In genomic region chr2:70830683-70831082, GRCm38 (mm10) we compare ENCODE assay signal across 18 mouse cellular contexts. TPM values are rescaled to one million over a fixed set of nuclear protein-coding genes. Genes with fewer than 3 reads are reported as not detected.
DNase-seq lines count a peak whose midpoint lies in the region; ATAC-seq and TF ChIP-seq lines count a peak whose summit lies in the region.
"Had no signal": no experiment of that assay in that cellular context is flagged by ENCODE, and none has a peak within 500 bp of the region (broad histone marks: within the 10 kb centered on the region; RNA-seq: fewer than 3 reads in every experiment).

No protein-coding gene starts in this region.

- WGBS in liver, embryonic 15.5 days (ENCODE audit: insufficient replicate concordance) = 21% methylated on average over 2 of the region's 2 CpGs
- WGBS in midbrain, embryonic 10.5 days = 60% methylated on average over 2 of the region's 2 CpGs

- H3K36me3 ChIP-seq in G1E (replicated peaks) = no peaks in the 10 kb centered on the region
- H3K36me3 ChIP-seq in liver, embryonic 15.5 days (replicated peaks) = no peaks in the 10 kb centered on the region
- H3K36me3 ChIP-seq in midbrain, embryonic 10.5 days = no peaks in the 10 kb centered on the region
- H3K36me3 ChIP-seq: embryonic facial prominence, embryonic 10.5 days; hindbrain, embryonic 13.5 days; limb, embryonic 10.5 days had no signal

- DNase-seq in ES-CJ7 (ENCODE audit: low read depth, low spot score) (peak; percentile 86), G1E (ENCODE audit: low spot score) (no peak)
- no peak for DNase-seq in midbrain, embryonic 10.5 days (ENCODE audit: low spot score)
- DNase-seq in ovary, postnatal 14 days (ENCODE audit: low spot score) = no peak
- DNase-seq in adrenal gland, postnatal 10 days = no peak
- DNase-seq: cerebellum, postnatal 25 days; heart, adult 18-20 months; heart, postnatal 10 days; layer of hippocampus, postnatal 36 days; lung, adult 2 months; lung, postnatal 36 days had no signal

- peak; percentile 72 for ATAC-seq in G1E (ENCODE audit: extremely low read depth, insufficient number of reproducible peaks, low FRiP score, poor library complexity, severe bottlenecking)
- peak; percentile 32; the same call in 1 of the 2 replicates for ATAC-seq in erythroblast, adult 5-6 weeks (replicated peaks; ENCODE audit: low FRiP score, poor library complexity, severe bottlenecking)
- ATAC-seq in liver, embryonic 15.5 days (ENCODE audit: insufficient read depth) = peak; percentile 32; the same call in 1 of the 2 replicates
- ATAC-seq: activated CD4-positive, CD25-positive, alpha-beta regulatory T cell, adult 4 months; forebrain, embryonic 16.5 days had no signal

- H3K9ac ChIP-seq in liver, embryonic 15.5 days = no peak overlapping the region
- H3K9ac ChIP-seq: hindbrain, embryonic 13.5 days had no signal

- peak overlapping the region; percentile 33 for H3K4me2 ChIP-seq in liver, embryonic 15.5 days
- H3K4me2 ChIP-seq: hindbrain, embryonic 13.5 days had no signal

- H3K4me3 ChIP-seq in G1E (ENCODE audit: low read depth, low read length) = no peak overlapping the region; the same call in 1 of the 2 replicates
- no peak overlapping the region for H3K4me3 ChIP-seq in liver, embryonic 15.5 days (replicated peaks)
- H3K4me3 ChIP-seq in midbrain, embryonic 10.5 days = no peak overlapping the region
- H3K4me3 ChIP-seq: embryonic facial prominence, embryonic 10.5 days; hindbrain, embryonic 13.5 days; limb, embryonic 10.5 days had no signal

- peaks cover 60% of the 10 kb centered on the region for H3K4me1 ChIP-seq in G1E (ENCODE audit: insufficient read depth, low read depth, low read length)
- H3K4me1 ChIP-seq in liver, embryonic 15.5 days (replicated peaks) = peaks cover 75% of the 10 kb centered on the region
- H3K4me1 ChIP-seq in midbrain, embryonic 10.5 days = 0 out of 2 replicates have a peak, but pooled peaks cover 5% of the 10 kb centered on the region
- H3K4me1 ChIP-seq: hindbrain, embryonic 13.5 days; limb, embryonic 10.5 days had no signal

- H3K27me3 ChIP-seq in G1E (ENCODE audit: insufficient read depth, low read length) = no peaks in the 10 kb centered on the region
- no peaks in the 10 kb centered on the region for H3K27me3 ChIP-seq in liver, embryonic 15.5 days
- no peaks in the 10 kb centered on the region for H3K27me3 ChIP-seq in midbrain, embryonic 10.5 days (ENCODE audit: low read depth, poor library complexity, severe bottlenecking)
- H3K27me3 ChIP-seq: hindbrain, embryonic 13.5 days had no signal

- no peaks in the 10 kb centered on the region for H3K9me3 ChIP-seq in G1E (replicated peaks)
- no peaks in the 10 kb centered on the region for H3K9me3 ChIP-seq in liver, embryonic 15.5 days (replicated peaks)
- no peaks in the 10 kb centered on the region for H3K9me3 ChIP-seq in midbrain, embryonic 10.5 days (replicated peaks)
- H3K9me3 ChIP-seq: embryonic facial prominence, embryonic 10.5 days; hindbrain, embryonic 13.5 days; limb, embryonic 10.5 days had no signal

- H3K27ac ChIP-seq in liver, embryonic 15.5 days (replicated peaks) = peak overlapping the region; percentile 100
- no peak overlapping the region for H3K27ac ChIP-seq in midbrain, embryonic 10.5 days (replicated peaks)
- H3K27ac ChIP-seq: embryonic facial prominence, embryonic 10.5 days; hindbrain, embryonic 13.5 days; limb, embryonic 10.5 days had no signal

- no peak for TF ChIP-seq CTCF in G1E (IDR thresholded peaks at IDR 0.05; ENCODE audit: low read depth, low read length)

RNA-seq across cellular contexts. Expression of gene Tlk1, which starts 5.2 kb away (rescaled TPM):
- total RNA-seq in G1E (2014; fragmentation: Nextera tagmentation) = 132 and 165 TPM in 2 replicates
- total RNA-seq in G1E (2017) = 84.9 and 96.2 TPM in 2 replicates
- 29.3 and 35.1 TPM in 2 replicates for polyA plus RNA-seq in G1E (2012)
- total RNA-seq in erythroblast, adult 5-6 weeks (2015; ENCODE audit: low replicate concordance) = 58.6 and 84.4 TPM in 2 replicates
- 59.6 and 75.0 TPM in 2 replicates for total RNA-seq in erythroblast, adult 5-6 weeks (2017; ENCODE audit: low replicate concordance)
- 29.0 and 30.1 TPM in 2 replicates for polyA plus RNA-seq in liver, embryonic 15.5 days (2015; fragmentation: Nextera tagmentation; extraction: Ambion mirVana)
- 30.1 and 30.5 TPM in 2 replicates for polyA plus RNA-seq in midbrain, embryonic 10.5 days (2016; fragmentation: Nextera tagmentation; extraction: Ambion mirVana)
- total RNA-seq in adrenal gland, postnatal 10 days (2021) = 10 to 100 TPM; 47.4 to 56.7 TPM
